Comparison of ENCODE assay signal across 8 mouse cellular contexts in genomic region chr8:122547815-122548214, GRCm38 (mm10). TPM values are rescaled to one million over a fixed set of nuclear protein-coding genes. Genes with fewer than 3 reads are reported as not detected.
A peak's percentile ranks its signal among the peaks of the same experiment; 100 is the strongest.
DNase-seq lines count a peak whose midpoint lies in the region; ATAC-seq and TF ChIP-seq lines count a peak whose summit lies in the region.

No protein-coding gene starts in this region.

- H3K4me1 ChIP-seq in embryonic facial prominence, embryonic 15.5 days = peaks cover 49% of the 10 kb centered on the region
- H3K4me1 ChIP-seq in megakaryocyte, embryonic 14.5 days = peaks cover 85% of the 10 kb centered on the region

- no peaks in the 10 kb centered on the region for H3K27me3 ChIP-seq in embryonic facial prominence, embryonic 15.5 days
- no peaks in the 10 kb centered on the region for H3K27me3 ChIP-seq in megakaryocyte, embryonic 14.5 days (replicated peaks)

- H3K9ac ChIP-seq in embryonic facial prominence, embryonic 15.5 days = no peak overlapping the region

- TF ChIP-seq CTCF in left cerebral cortex, adult 2 months (IDR thresholded peaks at IDR 0.05) = no peak

- intact Hi-C loops in heart, postnatal 25 days (cut with DNase I) = loop anchor here (2.0 kb wide), 1 partner anchor 21 kb away; no protein-coding TSS in a partner anchor
- intact Hi-C loops in left cerebral cortex, adult 2 months (cut with DNase I) = no loop called here

- 31% methylated on average over 5 of the region's 5 CpGs for WGBS in embryonic facial prominence, embryonic 15.5 days

- H3K4me2 ChIP-seq in embryonic facial prominence, embryonic 15.5 days (replicated peaks) = peak overlapping the region; percentile 10; the same call in 1 of the 2 replicates

- peak overlapping the region; percentile 28; the same call in 1 of the 2 replicates for H3K27ac ChIP-seq in embryonic facial prominence, embryonic 15.5 days (replicated peaks)
- H3K27ac ChIP-seq in left cerebral cortex, adult 2 months = no peak overlapping the region

- DNase-seq in heart, adult 11 months = peak; percentile 98
- DNase-seq in heart, postnatal 25 days (ENCODE audit: low spot score) = no peak
- DNase-seq in kidney, postnatal 25 days = peak; percentile 29 to 72
- peak; percentile 68 for DNase-seq in yolk sac, embryonic 10.5 days (ENCODE audit: low spot score)
- DNase-seq in left cerebral cortex, adult 2 months (ENCODE audit: extremely low spot score in 1 of 2, low spot score in 2 of 2) = no peak
- no peak for DNase-seq in Muller cell, postnatal 12 days (ENCODE audit: inconsistent ontology term)

- H3K4me3 ChIP-seq in embryonic facial prominence, embryonic 15.5 days (replicated peaks) = no peak overlapping the region
- peak overlapping the region; percentile 76 for H3K4me3 ChIP-seq in megakaryocyte, embryonic 14.5 days (replicated peaks)
- H3K4me3 ChIP-seq in left cerebral cortex, adult 2 months = no peak overlapping the region

- no peaks in the 10 kb centered on the region; the same call in 1 of the 2 replicates for H3K36me3 ChIP-seq in embryonic facial prominence, embryonic 15.5 days
- peaks cover 27% of the 10 kb centered on the region for H3K36me3 ChIP-seq in megakaryocyte, embryonic 14.5 days (replicated peaks; ENCODE audit: low read length)

- ATAC-seq in embryonic facial prominence, embryonic 15.5 days (ENCODE audit: insufficient number of reproducible peaks, low FRiP score, low TSS enrichment, low read depth) = no peak

- no peaks in the 10 kb centered on the region for H3K9me3 ChIP-seq in embryonic facial prominence, embryonic 15.5 days (replicated peaks)
- no peaks in the 10 kb centered on the region for H3K9me3 ChIP-seq in megakaryocyte, embryonic 14.5 days

RNA-seq across cellular contexts. Expression of gene Piezo1, which starts 3.3 kb away (rescaled TPM):
- 10 to 100 TPM; 17.2 to 19.1 TPM for total RNA-seq in heart, postnatal 25 days (2021)
- polyA plus RNA-seq in embryonic facial prominence, embryonic 15.5 days (2015; fragmentation: Nextera tagmentation; extraction: Ambion mirVana) = 14.3 and 16.7 TPM in 2 replicates
- 25.0 and 60.9 TPM in 2 replicates for polyA plus RNA-seq in megakaryocyte, embryonic 14.5 days (2012; ENCODE audit: insufficient read depth, low replicate concordance)
- total RNA-seq in left cerebral cortex, adult 2 months (2021) = 1 to 10 TPM; 6.8 to 7.7 TPM

RNA-seq across cellular contexts. Expression of gene Cdt1, which starts 20.0 kb away (rescaled TPM):
- 1 to 10 TPM; 2.7 to 3.2 TPM for total RNA-seq in heart, postnatal 25 days (2021)
- polyA plus RNA-seq in embryonic facial prominence, embryonic 15.5 days (2015; fragmentation: Nextera tagmentation; extraction: Ambion mirVana) = 32.5 and 36.2 TPM in 2 replicates
- 68.9 and 81.7 TPM in 2 replicates for polyA plus RNA-seq in megakaryocyte, embryonic 14.5 days (2012; ENCODE audit: insufficient read depth, low replicate concordance)
- total RNA-seq in left cerebral cortex, adult 2 months (2021) = 1 to 10 TPM; 2.5 to 5.0 TPM

RNA-seq across cellular contexts. Expression of gene Aprt, which starts 28.9 kb away (rescaled TPM):
- total RNA-seq in heart, postnatal 25 days (2021) = 10 to 100 TPM; 30.6 to 39.3 TPM
- 298 and 312 TPM in 2 replicates for polyA plus RNA-seq in embryonic facial prominence, embryonic 15.5 days (2015; fragmentation: Nextera tagmentation; extraction: Ambion mirVana)
- polyA plus RNA-seq in megakaryocyte, embryonic 14.5 days (2012; ENCODE audit: insufficient read depth, low replicate concordance) = 257 and 338 TPM in 2 replicates
- total RNA-seq in left cerebral cortex, adult 2 months (2021) = 10 to 100 TPM; 52.8 to 56.0 TPM

Comparison
In these comparisons a context has a peak if more than half of its experiments do, and no peak if none do; other contexts are left out.
1. DNase-seq: peak in heart, adult 11 months (single experiment), kidney, postnatal 25 days (2 of 2) and yolk sac, embryonic 10.5 days (single experiment); none in heart, postnatal 25 days (single experiment), left cerebral cortex, adult 2 months (0 of 2) and Muller cell, postnatal 12 days (single experiment).